Mouse (Mus musculus): ENCODE measurements around the gene Insr. TPM values are rescaled to one million over a fixed set of nuclear protein-coding genes. Genes with fewer than 3 reads are reported as not detected.
A peak's percentile ranks its signal among the peaks of the same experiment; 100 is the strongest.
"Not testable (repeated sequence)": the region's sequence is repeated elsewhere in the genome, so short reads cannot be mapped to it uniquely, and the experiment has no call there.

Insr gene
- 0.05 and 0.16 TPM in 2 replicates for polyA plus RNA-seq (2012)

- peaks cover 41% of the 10 kb centered on the region for H3K4me1 ChIP-seq (ENCODE audit: control insufficient read depth)
- H3K4me3 ChIP-seq (replicated peaks), result peak within 1 kb of the TSS; percentile 95
Measured at GRCm38 (mm10) chr8:3278934-3279720, at the start of gene Insr. TSS of gene Insr (minus strand) at chr8:3279617.

GRCm38 (mm10) chr8:3327538-3328245, 48.3 kb upstream of the Insr start:
- Histone ChIP-seq H3K9me3 (ENCODE audit: control insufficient read depth, low read length) (no peaks in the 10 kb centered on the region), H3K36me3 (ENCODE audit: control insufficient read depth) (no peaks in the 10 kb centered on the region), H3K27me3 (ENCODE audit: control insufficient read depth) (no peaks in the 10 kb centered on the region), H3K4me1 (ENCODE audit: control insufficient read depth) (no peaks in the 10 kb centered on the region), H3K4me3 (replicated peaks) (no peak overlapping the region)
- no peak for TF ChIP-seq GATA1 (IDR thresholded peaks at IDR 0.05; ENCODE audit: low read length)
- TF ChIP-seq TAL1 (IDR thresholded peaks at IDR 0.05; ENCODE audit: low read length), result no peak

More at GRCm38 (mm10) chr8:3278934-3279720, at the start of gene Insr:
- Histone ChIP-seq H3K27me3 (ENCODE audit: control insufficient read depth) (no peaks in the 10 kb centered on the region; the same call in 1 of the 2 replicates), H3K9me3 (ENCODE audit: control insufficient read depth, low read length) (no peaks in the 10 kb centered on the region), H3K36me3 (ENCODE audit: control insufficient read depth) (peaks cover 11% of the 10 kb centered on the region)
- TF ChIP-seq TAL1 (IDR thresholded peaks at IDR 0.05; ENCODE audit: low read length), result no peak
- no peak for TF ChIP-seq GATA1 (IDR thresholded peaks at IDR 0.05; ENCODE audit: low read length)

GRCm38 (mm10) chr8:3327056-3327455, 47.6 kb upstream of the Insr start:
- H3K4me1 ChIP-seq (ENCODE audit: control insufficient read depth), result no peaks in the 10 kb centered on the region
- H3K4me3 ChIP-seq (replicated peaks), result no peak overlapping the region
- H3K36me3 ChIP-seq (ENCODE audit: control insufficient read depth), result no peaks in the 10 kb centered on the region
- no peaks in the 10 kb centered on the region for H3K9me3 ChIP-seq (ENCODE audit: control insufficient read depth, low read length)
- H3K27me3 ChIP-seq (ENCODE audit: control insufficient read depth), result no peaks in the 10 kb centered on the region
- TF ChIP-seq GATA1 (IDR thresholded peaks at IDR 0.05; ENCODE audit: low read length), result no peak
- no peak for TF ChIP-seq TAL1 (IDR thresholded peaks at IDR 0.05; ENCODE audit: low read length)

- Histone ChIP-seq H3K27me3 (ENCODE audit: control insufficient read depth) (no peaks in the 10 kb centered on the region), H3K4me1 (ENCODE audit: control insufficient read depth) (no peaks in the 10 kb centered on the region), H3K36me3 (ENCODE audit: control insufficient read depth) (no peaks in the 10 kb centered on the region), H3K4me3 (replicated peaks) (no peak overlapping the region), H3K9me3 (ENCODE audit: control insufficient read depth, low read length) (no peaks in the 10 kb centered on the region)
- TF ChIP-seq GATA1 (IDR thresholded peaks at IDR 0.05; ENCODE audit: low read length) (no peak), TAL1 (IDR thresholded peaks at IDR 0.05; ENCODE audit: low read length) (no peak)
Measured at GRCm38 (mm10) chr8:3324253-3324652, 44.8 kb upstream of the Insr start.

- H3K27me3 ChIP-seq (ENCODE audit: control insufficient read depth); H3K4me1 ChIP-seq (ENCODE audit: control insufficient read depth); H3K9me3 ChIP-seq (ENCODE audit: control insufficient read depth, low read length); H3K36me3 ChIP-seq (ENCODE audit: control insufficient read depth); H3K4me3 ChIP-seq (replicated peaks): not testable (repeated sequence)
Measured at GRCm38 (mm10) chr8:3319267-3319666, 39.9 kb upstream of the Insr start.

- no peak overlapping the region for H3K4me3 ChIP-seq (replicated peaks)
- H3K9me3 ChIP-seq (ENCODE audit: control insufficient read depth, low read length), result no peaks in the 10 kb centered on the region
- H3K4me1 ChIP-seq (ENCODE audit: control insufficient read depth), result no peaks in the 10 kb centered on the region
- no peak for TF ChIP-seq TAL1 (IDR thresholded peaks at IDR 0.05; ENCODE audit: low read length)
- TF ChIP-seq GATA1 (IDR thresholded peaks at IDR 0.05; ENCODE audit: low read length), result no peak
- H3K36me3 ChIP-seq (ENCODE audit: control insufficient read depth), result no peaks in the 10 kb centered on the region
- no peaks in the 10 kb centered on the region for H3K27me3 ChIP-seq (ENCODE audit: control insufficient read depth)
Measured at GRCm38 (mm10) chr8:3316585-3316984, 37.2 kb upstream of the Insr start.

GRCm38 (mm10) chr8:3314345-3314744, 34.9 kb upstream of the Insr start:
- Histone ChIP-seq H3K4me3 (replicated peaks) (no peak overlapping the region), H3K36me3 (ENCODE audit: control insufficient read depth) (no peaks in the 10 kb centered on the region), H3K4me1 (ENCODE audit: control insufficient read depth) (no peaks in the 10 kb centered on the region), H3K27me3 (ENCODE audit: control insufficient read depth) (no peaks in the 10 kb centered on the region), H3K9me3 (ENCODE audit: control insufficient read depth, low read length) (no peaks in the 10 kb centered on the region)
- TF ChIP-seq GATA1 (IDR thresholded peaks at IDR 0.05; ENCODE audit: low read length) (no peak), TAL1 (IDR thresholded peaks at IDR 0.05; ENCODE audit: low read length) (no peak)

GRCm38 (mm10) chr8:3313843-3314242, 34.4 kb upstream of the Insr start:
- no peak overlapping the region for H3K4me3 ChIP-seq (replicated peaks)
- no peaks in the 10 kb centered on the region for H3K27me3 ChIP-seq (ENCODE audit: control insufficient read depth)
- TF ChIP-seq GATA1 (IDR thresholded peaks at IDR 0.05; ENCODE audit: low read length), result no peak
- no peak for TF ChIP-seq TAL1 (IDR thresholded peaks at IDR 0.05; ENCODE audit: low read length)
- H3K4me1 ChIP-seq (ENCODE audit: control insufficient read depth), result no peaks in the 10 kb centered on the region
- no peaks in the 10 kb centered on the region for H3K9me3 ChIP-seq (ENCODE audit: control insufficient read depth, low read length)
- H3K36me3 ChIP-seq (ENCODE audit: control insufficient read depth), result no peaks in the 10 kb centered on the region

- H3K27me3 ChIP-seq (ENCODE audit: control insufficient read depth); H3K9me3 ChIP-seq (ENCODE audit: control insufficient read depth, low read length); H3K36me3 ChIP-seq (ENCODE audit: control insufficient read depth); H3K4me1 ChIP-seq (ENCODE audit: control insufficient read depth); H3K4me3 ChIP-seq (replicated peaks): not testable (repeated sequence)
Measured at GRCm38 (mm10) chr8:3313417-3313816, 34.0 kb upstream of the Insr start.

All from erythroblast, embryonic 14.5 days (primary cell).